Mouse (Mus musculus): Measurements from ENCODE around the gene Ush2a. TPM values are rescaled to one million over a fixed set of nuclear protein-coding genes. Genes with fewer than 3 reads are reported as not detected.
A peak's percentile ranks its signal among the peaks of the same experiment; 100 is the strongest.

Gene Ush2a
- polyA plus RNA-seq, 1 experiment from 2014 or later, result not detected

- no peaks in the 10 kb centered on the region for H3K9me3 ChIP-seq (replicated peaks)
- WGBS (ENCODE audit: insufficient replicate concordance), result 78% methylated on average over 11 of the region's 11 CpGs
- ATAC-seq (ENCODE audit: low read depth), result no peak
Observed at GRCm38 (mm10) chr1:188910656-188911055, 648.8 kb downstream of the Ush2a start.

GRCm38 (mm10) chr1:188919946-188920345 lies 658.1 kb downstream of the Ush2a start:
- Histone ChIP-seq H3K27ac (no peak overlapping the region), H3K36me3 (no peaks in the 10 kb centered on the region), H3K9me3 (replicated peaks) (no peaks in the 10 kb centered on the region), H3K4me1 (replicated peaks) (no peaks in the 10 kb centered on the region), H3K27me3 (no peaks in the 10 kb centered on the region), H3K4me2 (no peak overlapping the region), H3K9ac (no peak overlapping the region), H3K4me3 (replicated peaks) (no peak overlapping the region)
- DNase-seq (no peak), ATAC-seq (ENCODE audit: low read depth) (no peak)
- WGBS (ENCODE audit: insufficient replicate concordance), result 25% methylated on average over 1 of the region's 1 CpGs

More at GRCm38 (mm10) chr1:188910656-188911055, 648.8 kb downstream of the Ush2a start:
- no peaks in the 10 kb centered on the region for H3K27me3 ChIP-seq
- H3K4me3 ChIP-seq (replicated peaks), result no peak overlapping the region
- no peaks in the 10 kb centered on the region for H3K36me3 ChIP-seq
- no peaks in the 10 kb centered on the region for H3K4me1 ChIP-seq (replicated peaks)
- no peak overlapping the region for H3K27ac ChIP-seq
- no peak overlapping the region for H3K9ac ChIP-seq
- DNase-seq, result no peak
- no peak overlapping the region for H3K4me2 ChIP-seq

- no peak overlapping the region for H3K4me2 ChIP-seq
- H3K36me3 ChIP-seq, result no peaks in the 10 kb centered on the region
- 79% methylated on average over 14 of the region's 14 CpGs for WGBS (ENCODE audit: insufficient replicate concordance)
- H3K9ac ChIP-seq, result no peak overlapping the region
- H3K4me1 ChIP-seq (replicated peaks), result no peaks in the 10 kb centered on the region
- no peaks in the 10 kb centered on the region for H3K27me3 ChIP-seq
- H3K27ac ChIP-seq, result no peak overlapping the region
- no peak for ATAC-seq (ENCODE audit: low read depth)
- 0 out of 2 replicates have a peak, but pooled peaks cover 4% of the 10 kb centered on the region for H3K9me3 ChIP-seq (replicated peaks)
- DNase-seq, result no peak
- no peak overlapping the region for H3K4me3 ChIP-seq (replicated peaks)
Observed at GRCm38 (mm10) chr1:188937246-188937780, 675.5 kb downstream of the Ush2a start.

- 15% methylated on average over 8 of the region's 8 CpGs for WGBS (ENCODE audit: insufficient replicate concordance)
- no peak for ATAC-seq (ENCODE audit: low read depth)
- Histone ChIP-seq H3K4me3 (replicated peaks) (no peak overlapping the region), H3K27me3 (no peaks in the 10 kb centered on the region), H3K9ac (no peak overlapping the region), H3K4me2 (no peak overlapping the region), H3K36me3 (no peaks in the 10 kb centered on the region), H3K27ac (no peak overlapping the region), H3K4me1 (replicated peaks) (peaks cover 16% of the 10 kb centered on the region), H3K9me3 (replicated peaks) (no peaks in the 10 kb centered on the region)
- no peak for DNase-seq
Observed at GRCm38 (mm10) chr1:188945326-188945725, 683.5 kb downstream of the Ush2a start.

GRCm38 (mm10) chr1:188946849-188947248 lies 685.0 kb downstream of the Ush2a start:
- Histone ChIP-seq H3K9ac (no peak overlapping the region), H3K36me3 (no peaks in the 10 kb centered on the region), H3K27ac (no peak overlapping the region), H3K27me3 (no peaks in the 10 kb centered on the region), H3K4me2 (no peak overlapping the region), H3K4me1 (replicated peaks) (peaks cover 16% of the 10 kb centered on the region), H3K9me3 (replicated peaks) (no peaks in the 10 kb centered on the region), H3K4me3 (replicated peaks) (no peak overlapping the region)
- WGBS (ENCODE audit: insufficient replicate concordance), result 83% methylated on average over 11 of the region's 11 CpGs
- DNase-seq (no peak), ATAC-seq (ENCODE audit: low read depth) (peak; percentile 37)

GRCm38 (mm10) chr1:188947794-188948193 lies 686.0 kb downstream of the Ush2a start:
- Histone ChIP-seq H3K4me1 (replicated peaks) (peaks cover 16% of the 10 kb centered on the region), H3K9ac (no peak overlapping the region), H3K27me3 (no peaks in the 10 kb centered on the region), H3K27ac (no peak overlapping the region), H3K4me2 (no peak overlapping the region), H3K36me3 (no peaks in the 10 kb centered on the region), H3K4me3 (replicated peaks) (no peak overlapping the region), H3K9me3 (replicated peaks) (no peaks in the 10 kb centered on the region)
- WGBS (ENCODE audit: insufficient replicate concordance), result 39% methylated on average over 5 of the region's 5 CpGs
- DNase-seq (peak; percentile 17), ATAC-seq (ENCODE audit: low read depth) (0 out of 2 replicates have a peak, but pooled peaks have one; percentile 10)

- H3K36me3 ChIP-seq, result no peaks in the 10 kb centered on the region
- peaks cover 16% of the 10 kb centered on the region for H3K4me1 ChIP-seq (replicated peaks)
- H3K9ac ChIP-seq, result no peak overlapping the region
- no peaks in the 10 kb centered on the region for H3K9me3 ChIP-seq (replicated peaks)
- H3K4me2 ChIP-seq, result no peak overlapping the region
- H3K27ac ChIP-seq, result no peak overlapping the region
- 66% methylated on average over 9 of the region's 9 CpGs for WGBS (ENCODE audit: insufficient replicate concordance)
- ATAC-seq (ENCODE audit: low read depth), result 0 out of 2 replicates have a peak, but pooled peaks have one; percentile 24
- no peaks in the 10 kb centered on the region for H3K27me3 ChIP-seq
- DNase-seq, result no peak
- no peak overlapping the region for H3K4me3 ChIP-seq (replicated peaks)
Observed at GRCm38 (mm10) chr1:188948276-188948675, 686.5 kb downstream of the Ush2a start.

- Histone ChIP-seq H3K9me3 (replicated peaks) (no peaks in the 10 kb centered on the region), H3K4me3 (replicated peaks) (no peak overlapping the region), H3K4me2 (no peak overlapping the region), H3K4me1 (replicated peaks) (peaks cover 16% of the 10 kb centered on the region), H3K9ac (no peak overlapping the region), H3K27ac (no peak overlapping the region), H3K36me3 (no peaks in the 10 kb centered on the region), H3K27me3 (0 out of 2 replicates have a peak, but pooled peaks cover 6% of the 10 kb centered on the region)
- ATAC-seq (ENCODE audit: low read depth) (no peak), DNase-seq (no peak)
- WGBS (ENCODE audit: insufficient replicate concordance), result 81% methylated on average over 6 of the region's 6 CpGs
Observed at GRCm38 (mm10) chr1:188951091-188951490, 689.3 kb downstream of the Ush2a start.

GRCm38 (mm10) chr1:188952501-188952900 lies 690.7 kb downstream of the Ush2a start:
- Histone ChIP-seq H3K27me3 (0 out of 2 replicates have a peak, but pooled peaks cover 6% of the 10 kb centered on the region), H3K27ac (no peak overlapping the region), H3K9ac (no peak overlapping the region), H3K4me2 (no peak overlapping the region), H3K9me3 (replicated peaks) (no peaks in the 10 kb centered on the region), H3K36me3 (no peaks in the 10 kb centered on the region), H3K4me3 (replicated peaks) (no peak overlapping the region), H3K4me1 (replicated peaks) (peaks cover 8% of the 10 kb centered on the region; the same call in 1 of the 2 replicates)
- DNase-seq, result no peak
- no peak for ATAC-seq (ENCODE audit: low read depth)
- WGBS (ENCODE audit: insufficient replicate concordance), result 69% methylated on average over 4 of the region's 4 CpGs

- 38% methylated on average over 6 of the region's 6 CpGs for WGBS (ENCODE audit: insufficient replicate concordance)
- Histone ChIP-seq H3K4me2 (peak overlapping the region; percentile 49), H3K9ac (peak overlapping the region; percentile 58)
Observed at GRCm38 (mm10) chr1:188973078-188973477, 711.3 kb downstream of the Ush2a start.

GRCm38 (mm10) chr1:188973926-188974325 lies 712.1 kb downstream of the Ush2a start:
- Histone ChIP-seq H3K4me2 (peak overlapping the region; percentile 49), H3K9ac (peak overlapping the region; percentile 36), H3K27me3 (no peaks in the 10 kb centered on the region), H3K4me3 (replicated peaks) (no peak overlapping the region), H3K27ac (peak overlapping the region; percentile 96), H3K36me3 (peaks cover 84% of the 10 kb centered on the region), H3K9me3 (replicated peaks) (no peaks in the 10 kb centered on the region), H3K4me1 (replicated peaks) (peaks cover 35% of the 10 kb centered on the region)
- DNase-seq (no peak), ATAC-seq (ENCODE audit: low read depth) (peak; percentile 73)
- 81% methylated on average over 16 of the region's 16 CpGs for WGBS (ENCODE audit: insufficient replicate concordance)

More at GRCm38 (mm10) chr1:188973078-188973477, 711.3 kb downstream of the Ush2a start:
- ATAC-seq (ENCODE audit: low read depth) (peak; percentile 97), DNase-seq (peak; percentile 61)
- Histone ChIP-seq H3K4me1 (replicated peaks) (peaks cover 37% of the 10 kb centered on the region), H3K9me3 (replicated peaks) (no peaks in the 10 kb centered on the region), H3K36me3 (peaks cover 84% of the 10 kb centered on the region), H3K27me3 (no peaks in the 10 kb centered on the region), H3K27ac (peak overlapping the region; percentile 96), H3K4me3 (replicated peaks) (no peak overlapping the region)

GRCm38 (mm10) chr1:188980050-188980449 lies 718.2 kb downstream of the Ush2a start:
- Histone ChIP-seq H3K27me3 (no peaks in the 10 kb centered on the region), H3K4me3 (replicated peaks) (no peak overlapping the region), H3K4me1 (replicated peaks) (peaks cover 6% of the 10 kb centered on the region), H3K36me3 (peaks cover 82% of the 10 kb centered on the region), H3K27ac (peak overlapping the region; percentile 59; the same call in 1 of the 2 replicates), H3K9ac (no peak overlapping the region), H3K9me3 (replicated peaks) (no peaks in the 10 kb centered on the region), H3K4me2 (no peak overlapping the region)
- peak; percentile 83 for ATAC-seq (ENCODE audit: low read depth)
- DNase-seq, result peak; percentile 44
- WGBS (ENCODE audit: insufficient replicate concordance), result 32% methylated on average over 3 of the region's 3 CpGs
